ENCODE assay signal across 13 mouse cellular contexts in the genomic region with DNA sequence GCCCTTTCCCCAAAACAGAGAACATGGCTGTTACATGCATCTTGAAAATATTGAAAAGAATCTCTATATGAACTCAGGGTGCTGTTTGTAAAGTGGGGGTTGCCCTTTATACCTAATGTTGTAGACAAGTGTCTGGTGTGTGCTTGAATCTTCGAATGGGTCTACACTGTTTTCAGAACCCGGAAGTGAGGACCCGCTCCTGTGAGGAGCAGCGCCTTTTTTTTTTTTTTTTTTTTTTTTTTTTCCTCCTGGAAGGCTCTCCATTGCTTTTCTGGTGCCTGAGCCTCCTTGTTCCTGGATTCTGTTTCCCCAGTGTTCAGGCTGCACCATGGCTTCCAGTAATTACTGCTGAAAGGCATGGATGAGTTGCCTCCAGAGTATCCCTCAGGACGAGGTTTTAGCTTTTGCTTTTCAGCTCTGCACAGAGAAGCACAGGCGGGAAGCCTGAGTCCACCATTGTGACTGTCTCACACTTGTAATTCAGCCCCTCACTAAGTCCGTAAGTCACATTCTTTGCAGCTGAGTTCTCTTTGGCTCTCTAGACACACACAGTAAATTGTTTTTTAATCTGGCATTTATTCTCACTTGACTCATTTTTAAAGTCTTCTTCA.
A peak's percentile ranks its signal among the peaks of the same experiment; 100 is the strongest.
DNase-seq lines count a peak whose midpoint lies in the region; ATAC-seq lines count a peak whose summit lies in the region.
"Had no signal": no experiment of that assay in that cellular context is flagged by ENCODE, and none has a peak within 500 bp of the region (broad histone marks: within the 10 kb centered on the region; RNA-seq: fewer than 3 reads in every experiment).

No protein-coding gene starts in this region.

- no peak for ATAC-seq in forebrain, embryonic 16.5 days
- ATAC-seq in midbrain, embryonic 11.5 days (ENCODE audit: low FRiP score): peak; percentile 83
- ATAC-seq in monocyte, adult 5-6 weeks (replicated peaks; ENCODE audit: insufficient number of reproducible peaks, low FRiP score, low TSS enrichment, poor library complexity, severe bottlenecking): no peak

- H3K36me3 ChIP-seq in forebrain, embryonic 16.5 days (ENCODE audit: control insufficient read depth, insufficient read depth): no peaks in the 10 kb centered on the region
- no peaks in the 10 kb centered on the region for H3K36me3 ChIP-seq in midbrain, embryonic 11.5 days (ENCODE audit: control insufficient read depth, insufficient read depth, low read length)
- H3K36me3 ChIP-seq: heart, embryonic 13.5 days; limb, embryonic 10.5 days had no signal

- no peaks in the 10 kb centered on the region for H3K27me3 ChIP-seq in forebrain, embryonic 16.5 days (replicated peaks; ENCODE audit: control insufficient read depth, insufficient read depth, low read length)
- no peaks in the 10 kb centered on the region for H3K27me3 ChIP-seq in midbrain, embryonic 11.5 days (ENCODE audit: control insufficient read depth, insufficient read depth, low read length)
- H3K27me3 ChIP-seq: heart, embryonic 13.5 days had no signal

- no peak overlapping the region for H3K27ac ChIP-seq in forebrain, embryonic 16.5 days (ENCODE audit: low read length)
- no peak overlapping the region; the same call in 1 of the 2 replicates for H3K27ac ChIP-seq in midbrain, embryonic 11.5 days (ENCODE audit: low read depth, low read length)
- H3K27ac ChIP-seq: heart, embryonic 13.5 days; limb, embryonic 10.5 days; liver, embryonic 14.5 days had no signal

- H3K9me3 ChIP-seq in forebrain, embryonic 16.5 days (ENCODE audit: control insufficient read depth, low read length): no peaks in the 10 kb centered on the region
- no peaks in the 10 kb centered on the region for H3K9me3 ChIP-seq in midbrain, embryonic 11.5 days (ENCODE audit: control insufficient read depth, low read length)
- H3K9me3 ChIP-seq: heart, embryonic 13.5 days; limb, embryonic 10.5 days had no signal

- H3K4me3 ChIP-seq in forebrain, embryonic 16.5 days (replicated peaks; ENCODE audit: low read length): no peak overlapping the region
- no peak overlapping the region for H3K4me3 ChIP-seq in midbrain, embryonic 11.5 days (ENCODE audit: low read depth, low read length)
- H3K4me3 ChIP-seq: heart, embryonic 13.5 days; limb, embryonic 10.5 days had no signal

- H3K4me2 ChIP-seq in forebrain, embryonic 16.5 days (ENCODE audit: low read length): peak overlapping the region; percentile 26
- no peak overlapping the region for H3K4me2 ChIP-seq in midbrain, embryonic 11.5 days
- H3K4me2 ChIP-seq: heart, embryonic 13.5 days had no signal

- 27% methylated on average over 7 of the region's 7 CpGs for WGBS in forebrain, embryonic 16.5 days
- 31% methylated on average over 7 of the region's 7 CpGs for WGBS in midbrain, embryonic 11.5 days

- peak; percentile 6 to 15 for DNase-seq in kidney, postnatal 4 days
- no peak for DNase-seq in kidney, postnatal 14 days
- DNase-seq in midbrain, embryonic 11.5 days (ENCODE audit: low spot score, missing footprints): peak; percentile 91
- peak; percentile 40 for DNase-seq in retina, embryonic 14.5 days (ENCODE audit: low spot score)
- no peak for DNase-seq in right cerebral cortex, adult 2 months (ENCODE audit: low spot score in 2 of 2)
- no peak for DNase-seq in urinary bladder, adult 2 months (ENCODE audit: low spot score)
- DNase-seq: cerebellum, adult 11 months; gastrocnemius, postnatal 14 days had no signal

- no peak overlapping the region for H3K9ac ChIP-seq in forebrain, embryonic 16.5 days (replicated peaks; ENCODE audit: low read depth, low read length)
- H3K9ac ChIP-seq in midbrain, embryonic 11.5 days (ENCODE audit: low read length): no peak overlapping the region
- H3K9ac ChIP-seq: heart, embryonic 13.5 days; liver, embryonic 14.5 days had no signal

- H3K4me1 ChIP-seq in forebrain, embryonic 16.5 days (replicated peaks; ENCODE audit: control insufficient read depth, insufficient read depth, low read length): no peaks in the 10 kb centered on the region; the same call in 1 of the 2 replicates
- H3K4me1 ChIP-seq in midbrain, embryonic 11.5 days (ENCODE audit: control insufficient read depth, insufficient read depth, low read length): no peaks in the 10 kb centered on the region
- H3K4me1 ChIP-seq: heart, embryonic 13.5 days had no signal

Comparison
In these comparisons a context has a peak if more than half of its experiments do, and no peak if none do; other contexts are left out.
1. DNase-seq: peak in kidney, postnatal 4 days (2 of 2), midbrain, embryonic 11.5 days (single experiment) and retina, embryonic 14.5 days (single experiment); none in kidney, postnatal 14 days (single experiment), right cerebral cortex, adult 2 months (0 of 2) and urinary bladder, adult 2 months (single experiment).